Mouse (Mus musculus) kidney, postnatal 10 days (tissue): ENCODE data around the gene Fstl3.

ENCODE experiments used
- DNase-seq: peaks from one replicate; pipeline ENCODE4 v3.0.0; 2021; ENCODE audit warnings: mixed read lengths

Gene Fstl3

DNA sequence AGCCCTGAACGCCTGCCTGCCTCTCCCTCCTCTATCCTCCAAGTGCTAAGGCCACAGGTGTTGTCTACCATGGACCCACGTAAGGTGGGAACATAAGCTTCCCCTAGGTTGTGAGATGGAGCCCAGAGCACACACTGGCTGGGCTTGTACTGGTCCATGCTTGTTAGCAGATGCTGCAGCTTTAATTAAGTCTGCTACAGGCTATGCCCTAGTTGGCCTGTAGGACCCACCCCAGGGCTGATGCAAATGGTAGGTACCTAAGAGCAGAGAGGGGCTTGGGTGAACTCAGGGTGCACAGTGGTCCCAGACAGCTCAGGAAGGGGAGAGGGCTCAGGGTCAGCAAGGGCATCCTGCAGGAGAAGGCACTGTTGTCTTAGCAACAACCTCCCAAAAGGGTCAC is 12.5 kb downstream of the Fstl3 start:
- DNase-seq: no peak

DNA sequence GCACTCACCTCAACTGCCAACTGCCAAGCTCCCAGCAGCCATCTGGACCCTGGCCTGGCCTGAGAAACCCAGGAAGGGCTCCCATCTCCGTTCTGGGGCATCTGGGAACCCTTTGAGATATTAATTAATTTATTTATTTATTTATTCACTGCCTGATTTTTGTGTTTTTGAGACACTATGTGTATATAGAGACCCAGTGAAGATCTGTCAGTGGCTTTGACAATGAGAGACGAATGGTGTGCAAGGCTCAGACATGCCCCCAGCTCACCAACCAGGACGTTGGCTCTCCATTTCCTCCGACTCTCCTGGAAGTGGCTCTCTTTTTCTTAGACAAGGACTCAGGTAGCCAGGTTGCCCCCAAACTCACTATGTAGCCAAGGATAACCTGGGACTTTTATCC is 13.8 kb downstream of the Fstl3 start, which contains the start of gene Prss57:
Gene Prss57, minus strand, starts transcription at position 101 of the 400 bp plus-strand sequence.
- peak; percentile 6 for DNase-seq

DNA sequence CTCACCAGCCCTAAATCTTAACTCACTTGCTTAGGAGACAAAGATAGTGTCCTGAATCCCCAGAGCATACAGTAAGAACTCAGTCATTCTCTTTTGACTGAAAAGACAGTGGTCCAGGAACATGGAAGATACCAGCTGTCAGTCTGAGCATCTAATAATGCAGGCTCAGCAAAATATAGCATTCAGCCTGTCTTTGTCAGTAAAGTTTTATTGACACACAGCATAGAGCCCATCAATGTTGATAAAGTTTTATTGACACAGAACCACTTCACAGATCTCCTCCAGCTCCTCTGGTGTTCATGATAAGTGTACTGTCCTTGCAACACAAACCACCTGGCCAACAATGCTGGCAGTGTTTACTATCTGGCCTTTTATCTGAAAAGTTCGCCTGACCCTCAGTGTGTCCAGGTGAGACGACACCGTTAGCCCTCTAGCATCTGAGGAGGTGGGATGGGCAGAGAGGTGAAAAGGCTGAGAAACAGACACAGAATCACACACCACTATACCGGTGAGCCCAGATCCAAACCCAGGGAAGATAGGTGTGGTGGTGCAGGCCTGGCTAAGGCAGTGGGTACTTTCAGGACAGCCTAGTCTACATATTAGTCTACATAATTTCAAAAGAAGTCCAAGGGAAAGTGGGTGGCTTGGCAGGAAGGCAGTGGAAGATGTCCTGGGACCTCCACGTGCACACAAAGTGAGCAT is 15.4 kb downstream of the Fstl3 start:
- DNase-seq: peak; percentile 9

DNA sequence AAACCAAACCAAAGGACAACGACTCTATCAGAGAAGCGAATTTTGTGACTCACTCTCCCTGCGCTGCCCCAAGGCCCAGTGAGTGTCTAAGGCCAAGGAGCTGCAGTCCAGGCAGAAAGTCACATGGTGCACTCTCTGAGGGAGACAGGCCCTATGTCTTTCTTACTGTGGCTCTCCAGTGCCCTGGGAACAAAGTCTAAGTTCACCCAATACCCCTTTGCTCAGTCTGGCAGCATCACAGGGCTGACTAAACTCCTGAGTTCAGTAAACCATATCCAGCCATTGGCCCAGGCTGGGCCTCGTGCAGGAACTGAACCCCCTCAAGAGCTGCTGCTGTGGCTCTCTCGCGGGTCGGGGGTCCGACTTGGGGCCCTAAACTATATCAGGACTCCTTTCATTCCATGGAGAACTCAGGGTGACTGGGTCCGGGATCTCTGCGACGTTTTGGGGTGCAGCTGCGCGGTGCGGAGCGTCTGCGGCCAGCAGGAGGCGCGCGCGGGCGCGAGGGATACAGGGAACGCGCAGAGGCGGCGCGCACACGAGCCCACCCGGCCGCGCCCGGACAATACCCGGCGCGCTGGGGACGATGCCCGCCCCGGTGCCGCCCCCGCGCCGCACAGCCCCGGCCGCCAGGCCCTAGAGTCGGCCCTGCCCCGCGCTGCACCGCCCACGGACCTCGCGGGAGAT is 16.1 kb downstream of the Fstl3 start, which contains the start of gene Palm:
Gene Palm, plus strand, starts transcription at position 522 of the 687 bp plus-strand sequence.
- peak; percentile 91 for DNase-seq

DNA sequence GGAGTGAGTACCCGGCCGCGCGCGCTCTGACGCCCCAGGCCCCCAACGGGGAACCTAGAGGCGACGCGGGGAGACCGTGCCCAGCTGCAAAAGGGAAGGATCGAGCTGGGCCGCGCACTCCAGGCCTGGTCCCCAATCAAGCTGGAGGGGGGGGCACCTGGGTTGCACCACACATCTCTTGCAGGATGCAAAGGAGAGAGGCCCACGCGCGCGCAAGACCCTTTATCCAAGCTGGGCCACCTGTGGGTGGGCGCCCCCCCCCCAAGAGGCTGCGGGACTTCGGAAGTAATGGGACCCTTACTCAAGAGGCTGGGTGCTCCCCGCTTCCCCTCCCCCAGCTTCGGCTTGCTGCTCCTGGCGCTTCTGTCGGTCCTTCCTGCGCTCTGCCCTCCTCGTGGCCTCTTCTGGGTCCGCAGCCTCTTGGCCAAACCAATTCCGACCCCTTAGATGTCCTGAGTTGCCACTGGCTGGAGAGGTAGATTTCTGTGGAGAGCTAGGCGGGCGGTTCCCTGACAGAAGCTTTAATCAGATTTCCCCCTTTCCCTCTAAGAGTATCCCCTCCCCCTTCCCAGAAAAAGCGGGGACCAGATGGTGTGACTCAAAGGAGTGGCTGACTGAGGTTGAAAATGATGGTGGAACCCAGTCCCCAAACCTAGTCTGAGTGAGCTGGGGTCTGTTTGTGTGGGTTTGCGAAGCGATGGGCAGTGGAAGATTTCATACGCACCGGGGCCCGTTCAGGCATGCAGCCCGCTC is 16.8 kb downstream of the Fstl3 start:
- peak; percentile 54 for DNase-seq

DNA sequence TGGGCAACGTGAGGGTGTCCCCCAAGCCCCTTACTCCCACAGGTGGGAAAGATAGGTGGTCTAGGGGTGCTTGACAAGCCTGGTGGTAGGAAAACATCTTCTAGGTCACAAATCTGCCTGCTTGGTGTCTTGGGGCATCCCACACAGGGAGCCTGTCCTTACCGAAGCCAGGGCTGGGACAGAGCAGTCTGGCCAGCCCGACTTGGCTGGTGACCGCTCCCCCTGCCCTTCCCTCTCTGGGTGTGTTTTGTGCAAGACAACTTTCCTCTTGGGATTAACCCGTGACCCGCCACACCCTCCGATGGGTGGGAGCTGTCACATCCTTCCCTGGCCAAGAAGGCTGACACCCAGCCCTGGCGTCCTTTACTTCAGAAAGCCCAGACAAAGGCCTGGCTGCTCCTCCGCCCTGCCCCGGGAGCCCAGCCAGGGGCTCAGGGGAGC is 17.4 kb downstream of the Fstl3 start:
- peak; percentile 85 for DNase-seq

DNA sequence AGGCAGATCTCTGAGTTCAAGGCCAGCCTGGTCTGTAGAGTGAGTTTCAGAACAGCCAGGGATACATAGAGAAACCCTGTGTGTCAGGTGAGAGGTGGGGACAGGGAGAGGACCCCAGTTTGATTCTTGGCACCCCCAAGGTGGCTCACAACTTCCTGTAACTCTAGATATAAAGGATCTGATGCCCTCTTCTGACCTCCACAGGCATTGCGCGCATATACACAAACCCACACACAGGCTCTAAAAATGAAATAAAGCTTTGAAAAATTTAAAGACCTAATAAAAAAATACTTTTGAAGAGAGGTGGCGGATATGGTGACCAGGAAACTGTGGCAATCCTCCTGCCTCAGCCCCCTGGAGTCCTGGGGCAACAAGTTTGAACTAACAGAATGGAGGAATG is 18.8 kb downstream of the Fstl3 start:
- no peak for DNase-seq

DNA sequence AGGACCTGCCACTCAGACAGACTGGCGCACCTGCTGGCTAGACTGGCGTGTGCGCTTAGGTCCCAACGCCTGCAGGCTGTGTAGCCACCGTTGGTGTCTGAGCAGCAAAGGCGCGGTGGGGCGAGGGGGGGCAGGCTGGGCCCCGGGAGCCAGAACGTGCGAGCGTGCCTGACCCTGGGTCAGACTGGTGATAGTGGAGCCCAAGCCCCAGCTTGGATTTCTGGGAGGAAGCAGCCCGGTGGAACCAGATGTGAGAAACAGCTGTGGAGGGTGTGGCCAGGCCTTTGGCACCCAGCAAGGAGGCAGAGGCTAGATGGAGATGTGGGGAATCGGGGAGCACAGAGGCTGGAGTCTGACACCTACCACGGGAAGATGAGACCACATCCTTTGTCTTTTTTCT is 20.3 kb downstream of the Fstl3 start:
- peak; percentile 55 for DNase-seq

DNA sequence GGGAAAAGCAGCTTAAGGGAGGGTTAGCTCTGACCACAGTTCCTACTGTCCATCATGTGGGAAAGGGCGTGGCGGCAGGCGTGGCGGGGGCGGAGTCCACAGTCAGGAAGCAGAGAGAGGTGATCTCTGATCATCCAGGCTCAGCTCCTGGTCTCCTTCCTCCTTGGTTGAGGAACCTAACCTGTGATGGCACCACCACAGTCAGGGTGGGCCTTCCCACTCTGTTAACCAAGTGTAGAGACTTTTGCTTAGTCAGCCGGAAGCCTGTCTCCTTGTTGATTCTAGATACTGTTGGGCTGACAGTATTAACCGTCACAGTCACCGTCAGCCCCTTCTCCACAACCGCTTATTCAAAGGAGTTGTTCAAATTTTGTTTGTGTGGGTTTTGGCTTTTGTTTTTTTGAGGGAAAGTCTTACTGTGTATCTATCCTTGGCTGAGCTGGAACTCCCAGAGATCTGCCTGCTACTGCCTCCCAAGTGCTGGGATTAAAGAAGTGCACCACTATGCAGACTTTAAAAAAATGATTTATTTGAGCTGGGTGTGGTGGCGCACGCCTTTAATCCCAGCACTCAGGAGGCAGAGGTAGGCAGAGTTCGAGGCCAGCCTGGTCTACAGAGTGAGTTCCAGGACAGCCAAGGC is 21.3 kb downstream of the Fstl3 start:
- DNase-seq: peak; percentile 70

DNA sequence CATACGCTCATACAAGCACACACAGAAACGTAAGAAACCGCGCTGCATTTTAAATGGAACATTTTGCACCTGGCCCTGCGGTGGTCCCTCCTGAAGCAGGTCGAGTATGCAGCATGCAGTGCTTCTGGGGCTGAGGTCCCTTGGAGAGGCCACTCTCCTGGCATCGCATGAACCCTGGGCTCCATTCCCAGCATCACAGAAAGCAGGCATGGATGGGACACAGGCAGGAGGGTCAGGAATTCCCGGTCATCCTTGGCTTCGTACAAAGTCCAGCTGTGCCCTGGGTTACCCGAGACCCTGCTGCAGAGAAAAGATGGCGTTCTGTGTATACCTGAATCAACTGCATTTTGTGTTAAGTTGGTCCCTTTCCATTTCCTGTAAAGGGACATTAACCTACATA is 23.4 kb downstream of the Fstl3 start:
- no peak for DNase-seq

DNA sequence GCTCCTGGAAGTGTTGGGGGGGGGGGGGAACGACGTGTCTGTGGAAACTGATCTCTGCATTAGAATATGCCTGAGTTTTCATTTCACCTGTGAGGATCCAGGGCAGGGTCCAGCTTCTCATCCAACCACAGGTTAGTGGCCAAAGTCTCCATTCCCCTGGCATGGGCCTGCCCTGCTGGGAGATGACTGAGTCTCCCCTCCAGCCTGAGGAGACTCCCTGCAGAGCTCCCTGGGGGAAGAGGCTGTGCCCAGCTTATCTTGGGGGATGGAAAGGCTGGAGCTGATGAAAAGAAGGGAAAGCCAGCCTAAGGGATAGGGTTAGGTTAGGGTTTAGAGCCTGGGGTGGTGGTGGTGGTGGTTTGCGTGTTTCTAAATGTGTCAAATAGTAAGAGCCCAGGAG is 24.8 kb downstream of the Fstl3 start:
- peak; percentile 66 for DNase-seq

DNA sequence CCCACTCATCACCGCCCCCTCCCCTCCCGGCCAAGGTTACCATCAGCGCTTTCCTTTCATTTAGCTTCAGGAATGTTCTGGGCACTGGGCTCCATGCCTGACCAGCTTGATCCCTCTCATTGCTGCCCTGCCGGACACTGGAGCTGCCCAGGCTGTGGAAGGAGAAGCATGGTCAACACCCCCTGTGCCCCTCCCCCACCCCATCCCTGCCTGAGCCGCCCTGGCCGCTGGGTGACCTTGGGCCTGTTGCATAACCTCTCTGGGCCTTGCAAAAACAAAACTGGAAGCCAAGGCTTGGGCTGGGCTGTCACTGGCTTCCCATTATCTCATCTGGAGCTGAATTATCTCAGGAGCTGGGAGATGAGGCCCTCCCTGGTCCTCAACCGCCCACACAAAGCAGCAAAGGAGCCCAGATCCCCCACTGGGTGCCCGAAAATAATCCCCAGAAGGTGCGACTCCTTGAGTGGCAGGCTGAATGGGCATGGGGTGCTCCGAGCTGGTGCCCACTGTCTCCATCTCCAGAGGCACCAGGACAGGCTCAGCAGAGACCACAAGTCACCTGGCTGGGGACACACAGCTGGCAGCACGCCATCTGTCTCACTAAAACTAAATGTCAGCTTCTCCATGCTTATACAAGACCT is 25.4 kb downstream of the Fstl3 start:
- DNase-seq: peak; percentile 82

DNA sequence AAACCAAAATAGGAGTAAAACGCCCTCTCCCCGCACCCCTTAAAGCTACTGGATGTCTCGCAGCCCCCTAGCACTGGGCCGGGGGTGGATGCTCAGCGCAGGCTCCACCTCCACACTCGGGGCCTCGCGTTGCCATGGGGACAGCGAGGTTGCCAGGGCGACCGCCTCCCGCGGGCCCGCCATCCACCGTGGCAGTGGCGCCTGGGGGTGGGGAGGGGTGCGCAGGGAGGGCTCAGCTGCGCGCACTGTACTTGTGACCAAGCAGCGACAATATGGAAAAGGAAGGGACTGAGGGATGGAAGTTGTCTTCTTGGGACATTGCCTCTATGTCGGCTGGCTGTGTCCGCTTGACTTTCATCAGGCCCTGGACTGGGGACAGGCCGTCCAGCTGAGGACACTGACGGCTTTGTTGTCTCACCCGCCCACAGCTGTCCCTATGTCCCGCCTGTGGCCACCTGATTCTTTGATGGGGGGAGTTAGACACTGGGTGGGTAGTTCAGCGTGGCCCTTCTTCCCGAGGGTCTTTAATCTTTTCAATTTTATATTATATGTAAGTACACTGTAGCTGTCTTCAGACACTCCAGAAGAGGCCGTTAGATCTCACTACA is 26.7 kb downstream of the Fstl3 start:
- peak; percentile 74 for DNase-seq

DNA sequence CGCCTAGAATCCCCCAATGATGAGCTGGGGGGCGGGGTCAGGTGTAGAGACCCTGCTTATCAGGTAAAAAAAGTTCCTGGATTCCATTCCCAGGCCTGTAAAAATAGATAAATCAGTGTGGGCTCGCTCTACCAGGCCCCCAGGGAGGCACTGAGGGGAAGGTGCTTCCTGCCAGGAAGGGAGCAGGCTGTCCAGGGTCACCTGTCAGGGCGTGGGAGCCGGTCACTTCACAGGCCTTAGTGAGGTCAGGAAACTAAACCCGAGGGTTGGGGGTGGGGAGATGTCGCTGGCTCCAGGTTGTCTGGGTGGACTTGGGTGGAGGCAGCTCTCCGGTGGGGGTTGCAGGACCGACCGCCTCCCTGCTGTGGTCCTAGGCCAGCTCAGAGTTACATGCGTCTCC is 28.6 kb downstream of the Fstl3 start:
- peak; percentile 80 for DNase-seq

DNA sequence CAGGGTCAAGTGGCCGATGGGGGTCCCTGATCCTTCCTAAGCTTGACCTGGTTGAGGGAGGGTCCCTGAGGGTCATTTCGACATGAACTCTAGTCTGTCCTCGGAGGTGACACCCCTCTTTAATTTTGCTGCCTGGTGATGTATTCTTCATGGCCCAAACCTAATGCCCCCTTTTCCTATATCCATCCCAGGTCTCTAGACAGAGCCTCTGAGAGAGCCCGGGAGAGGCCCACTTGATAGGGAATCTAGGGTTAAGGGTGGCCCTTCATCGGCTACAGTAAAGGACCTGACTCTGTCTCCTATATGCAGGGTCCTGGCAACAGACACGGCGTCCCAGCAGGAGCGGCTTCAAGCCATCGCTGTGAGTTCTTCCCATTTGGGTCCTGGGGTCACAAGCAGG is 29.3 kb downstream of the Fstl3 start:
- no peak for DNase-seq

DNA sequence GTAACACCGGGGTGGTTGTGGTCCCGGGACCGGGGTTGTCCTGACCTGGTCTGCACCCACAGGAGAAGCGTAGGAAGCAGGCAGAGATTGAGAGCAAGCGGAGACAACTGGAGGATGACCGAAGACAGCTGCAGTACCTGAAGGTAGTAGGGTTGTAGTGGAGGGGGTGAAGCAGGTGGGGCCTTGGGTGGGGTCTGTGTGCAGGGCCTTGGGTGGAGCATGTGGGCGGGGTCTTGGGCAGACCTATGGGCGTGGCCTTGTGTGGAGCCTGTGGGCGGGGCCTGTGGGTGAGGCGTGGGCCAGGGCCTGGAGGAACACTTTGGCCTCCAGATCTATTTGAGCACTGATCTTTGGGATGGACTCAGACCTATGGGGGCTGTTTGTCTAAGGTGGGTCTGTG is 29.9 kb downstream of the Fstl3 start:
- peak; percentile 61 for DNase-seq

DNA sequence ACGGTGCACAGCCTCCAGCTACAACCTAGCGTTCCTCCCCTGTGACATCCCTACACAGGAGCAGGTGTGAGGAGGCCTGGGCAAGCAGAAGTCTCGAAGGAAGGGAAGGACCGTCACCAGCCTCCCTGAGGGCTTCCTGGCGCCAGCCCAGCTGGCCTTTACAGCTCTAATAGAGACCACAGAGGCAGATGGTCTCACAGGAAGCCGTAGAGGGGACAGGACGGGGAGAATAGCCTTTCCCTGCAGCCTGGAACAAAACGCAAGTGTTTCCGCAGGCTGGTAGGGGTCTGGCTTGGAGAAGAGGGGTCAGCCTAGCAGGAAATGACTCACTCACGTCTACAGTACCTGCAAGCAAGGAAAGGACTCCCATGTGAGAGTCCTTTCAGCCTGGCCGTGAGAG is 30.8 kb downstream of the Fstl3 start:
- peak; percentile 79 for DNase-seq

DNA sequence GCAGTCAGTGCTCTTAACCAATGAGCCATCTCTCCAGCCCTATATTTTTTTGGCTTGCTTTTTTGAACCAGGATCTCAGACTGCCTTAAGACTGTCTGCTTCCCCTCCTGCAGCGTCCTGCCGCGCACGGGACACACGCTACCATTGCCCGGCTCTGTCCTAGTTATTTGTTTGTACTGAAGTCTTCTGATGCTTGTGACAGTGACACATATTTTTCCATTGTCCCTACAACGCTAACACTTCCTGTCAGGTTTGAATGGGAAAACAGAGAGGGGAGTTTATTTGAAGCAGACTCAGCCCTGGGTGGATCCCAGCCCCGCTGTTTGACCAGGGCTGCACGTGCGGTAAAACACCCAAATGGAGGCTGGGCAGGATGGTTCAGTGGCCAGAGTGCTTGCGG is 31.7 kb downstream of the Fstl3 start:
- DNase-seq: peak; percentile 59

DNA sequence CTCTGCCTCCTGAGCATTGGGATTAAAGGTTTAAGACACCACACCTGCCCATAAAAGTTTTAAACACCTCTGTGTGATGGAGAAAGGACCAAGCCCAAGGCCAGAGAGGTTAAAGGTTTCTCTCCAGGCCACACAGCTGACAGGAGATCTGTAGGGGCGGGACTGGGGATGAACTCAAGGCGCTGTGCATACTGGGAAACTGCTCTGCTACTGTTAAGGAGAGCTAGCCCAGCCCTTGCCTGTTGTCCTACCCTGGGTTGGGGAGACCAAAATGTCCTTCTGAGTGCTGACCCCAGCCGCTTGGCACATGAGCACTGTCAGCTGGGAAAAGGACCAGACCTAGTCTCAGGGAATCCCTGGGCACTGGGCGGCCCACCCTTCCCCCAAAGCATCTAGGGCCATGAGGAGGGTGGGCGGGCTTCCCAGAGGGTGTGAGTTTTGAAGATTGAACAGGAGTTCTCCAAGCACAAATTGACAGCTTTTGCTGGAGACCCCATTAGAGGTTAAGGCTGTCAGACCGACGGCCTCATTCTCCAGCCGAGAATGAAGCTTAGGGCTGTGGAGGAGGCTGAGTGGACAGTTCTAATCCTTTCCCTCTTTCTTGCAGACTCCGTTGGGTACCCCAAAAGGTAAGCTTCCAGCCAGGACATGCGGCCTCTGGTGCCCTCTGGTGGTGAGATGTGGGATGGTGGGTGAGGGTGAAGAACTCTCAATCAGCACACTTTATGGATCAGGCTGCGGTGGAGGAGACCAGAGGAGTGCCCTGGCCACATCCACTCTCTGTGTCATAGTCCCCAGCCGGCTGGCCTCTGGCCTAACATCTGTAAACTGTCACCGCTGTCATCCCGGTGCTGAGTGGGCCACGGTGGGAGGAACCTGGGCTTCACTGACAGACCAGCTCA is 34.9 kb downstream of the Fstl3 start:
- peak; percentile 92 for DNase-seq

DNA sequence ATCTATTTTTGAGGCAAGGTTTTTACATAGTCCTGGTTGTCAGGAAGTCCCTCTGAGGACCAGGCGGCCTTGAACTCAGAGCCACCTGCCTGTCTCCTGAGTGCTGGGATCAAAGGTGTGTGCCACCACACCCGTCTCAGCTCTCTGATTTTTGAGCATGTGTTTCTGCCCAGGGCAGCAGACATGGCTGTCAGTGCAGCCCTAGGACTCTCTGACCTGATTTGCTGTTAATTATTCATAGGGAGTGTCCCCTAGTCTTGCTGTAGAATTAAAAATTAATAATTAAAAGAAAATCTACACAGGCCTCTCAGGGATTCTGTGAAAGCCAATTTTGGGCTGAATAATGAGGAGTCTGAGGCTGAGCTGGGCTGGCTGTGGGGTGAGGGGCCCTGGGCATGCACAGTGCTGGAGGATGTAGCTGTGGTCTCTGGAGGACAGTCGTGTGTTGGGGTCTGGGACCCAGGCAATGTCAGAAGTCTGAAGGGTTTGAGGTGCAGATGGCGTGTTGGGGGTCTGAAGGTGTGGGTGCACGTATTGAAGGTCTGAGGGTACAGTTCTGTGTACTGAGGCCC is 37.3 kb downstream of the Fstl3 start:
- DNase-seq: peak; percentile 56
